Mouse (Mus musculus): ENCODE measurements around the gene Gm15517.
A peak's percentile ranks its signal among the peaks of the same experiment; 100 is the strongest.
"Not testable (repeated sequence)": the region's sequence is repeated elsewhere in the genome, so short reads cannot be mapped to it uniquely, and the experiment has no call there.

The Gm15517 gene

GRCm38 (mm10) chr7:44271309-44271708 is 10.1 kb downstream of the Gm15517 start:
- DNase-seq: no peak

- no peak for DNase-seq
Observed at GRCm38 (mm10) chr7:44272546-44272945, 11.3 kb downstream of the Gm15517 start.

GRCm38 (mm10) chr7:44273446-44273845 is 12.2 kb downstream of the Gm15517 start:
- no peak for DNase-seq

- no peak for DNase-seq
Observed at GRCm38 (mm10) chr7:44274096-44274495, 12.8 kb downstream of the Gm15517 start.

GRCm38 (mm10) chr7:44275546-44275945 is 14.3 kb downstream of the Gm15517 start:
- no peak for DNase-seq

GRCm38 (mm10) chr7:44276461-44277249 is 15.4 kb downstream of the Gm15517 start:
- no peak for DNase-seq

GRCm38 (mm10) chr7:44277250-44277622 is 16.0 kb downstream of the Gm15517 start:
- DNase-seq: peak; percentile 15 to 22

- no peak for DNase-seq
Observed at GRCm38 (mm10) chr7:44280959-44281358, 19.7 kb downstream of the Gm15517 start.

- no peak for DNase-seq
Observed at GRCm38 (mm10) chr7:44281586-44281985, 20.3 kb downstream of the Gm15517 start.

- peak in 1 of 2 experiments; percentile 44 for DNase-seq
Observed at GRCm38 (mm10) chr7:44287760-44288159, 26.5 kb downstream of the Gm15517 start.

GRCm38 (mm10) chr7:44290986-44291385 is 29.7 kb downstream of the Gm15517 start:
- DNase-seq: no peak

- no peak for DNase-seq
Observed at GRCm38 (mm10) chr7:44291418-44291817, 30.2 kb downstream of the Gm15517 start.

GRCm38 (mm10) chr7:44297501-44297900 is 36.3 kb downstream of the Gm15517 start:
- DNase-seq: not testable (repeated sequence)

GRCm38 (mm10) chr7:44303346-44304340 is 42.4 kb downstream of the Gm15517 start:
- DNase-seq: no peak

GRCm38 (mm10) chr7:44304463-44304774 is 43.2 kb downstream of the Gm15517 start:
- no peak for DNase-seq

- DNase-seq: peak; percentile 99
Observed at GRCm38 (mm10) chr7:44304775-44305641, 43.8 kb downstream of the Gm15517 start.

GRCm38 (mm10) chr7:44305686-44306085 is 44.4 kb downstream of the Gm15517 start:
- DNase-seq: no peak

GRCm38 (mm10) chr7:44306516-44307240 is 45.4 kb downstream of the Gm15517 start, which contains the start of gene Clec11a:
Clec11a (minus strand) TSS chr7:44306902.
- no peak for DNase-seq

GRCm38 (mm10) chr7:44307261-44308020 is 46.2 kb downstream of the Gm15517 start:
- DNase-seq: no peak

- no peak for DNase-seq
Observed at GRCm38 (mm10) chr7:44309475-44310284, 48.4 kb downstream of the Gm15517 start, which contains the start of gene Shank1. Shank1 (plus strand) TSS chr7:44310253.
